Mouse (Mus musculus): ENCODE results near the gene H2-T23. TPM values are rescaled to one million over a fixed set of nuclear protein-coding genes. Genes with fewer than 3 reads are reported as not detected.
A peak's percentile ranks its signal among the peaks of the same experiment; 100 is the strongest.
"Not testable (repeated sequence)": the region's sequence is repeated elsewhere in the genome, so short reads cannot be mapped to it uniquely, and the experiment has no call there.

The H2-T23 gene
- polyA plus RNA-seq, 1 experiment: 457 TPM

DNA sequence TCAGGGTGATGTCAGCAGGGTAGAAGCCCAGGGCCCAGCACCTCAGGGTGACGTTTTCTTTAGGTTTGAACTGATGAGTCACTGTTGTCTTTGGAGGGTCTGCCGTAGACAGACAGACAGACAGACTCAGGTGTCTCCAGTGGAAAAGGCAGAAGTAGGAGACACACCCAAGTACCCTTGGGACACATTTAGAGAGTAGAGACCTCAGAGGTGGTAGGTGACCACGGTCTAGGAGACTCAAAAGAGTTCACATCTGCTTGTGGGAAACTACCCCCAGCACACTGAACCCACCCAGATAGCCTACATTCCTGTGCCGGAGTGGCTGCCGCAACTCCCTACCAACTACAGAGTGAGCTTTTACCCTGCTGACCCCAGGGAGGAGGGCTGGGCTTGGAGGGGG lies 17.7 kb downstream of the H2-T23 start:
- Histone ChIP-seq H3K36me3 (ENCODE audit: control insufficient read depth, insufficient read depth, low read length) (peaks cover 26% of the 10 kb centered on the region), H3K4me3 (ENCODE audit: control insufficient read depth, insufficient read depth, low read length) (no peak overlapping the region), H3K27me3 (ENCODE audit: control insufficient read depth, insufficient read depth, low read length) (no peaks in the 10 kb centered on the region), H3K4me1 (replicated peaks; ENCODE audit: control insufficient read depth, insufficient read depth, low read length) (peaks cover 9% of the 10 kb centered on the region), H3K27ac (ENCODE audit: control insufficient read depth, insufficient read depth, low read length) (no peak overlapping the region)
- DNase-seq: no peak
- WGBS: 89% methylated on average over 5 of the region's 5 CpGs
- no peak for TF ChIP-seq POLR2A (IDR thresholded peaks at IDR 0.05; ENCODE audit: control insufficient read depth, extremely low read depth, insufficient read depth, low read length, poor library complexity)
- TF ChIP-seq CTCF (IDR thresholded peaks at IDR 0.05; ENCODE audit: borderline replicate concordance, control insufficient read depth, extremely low read depth, insufficient read depth, low read length, poor library complexity): no peak

DNA sequence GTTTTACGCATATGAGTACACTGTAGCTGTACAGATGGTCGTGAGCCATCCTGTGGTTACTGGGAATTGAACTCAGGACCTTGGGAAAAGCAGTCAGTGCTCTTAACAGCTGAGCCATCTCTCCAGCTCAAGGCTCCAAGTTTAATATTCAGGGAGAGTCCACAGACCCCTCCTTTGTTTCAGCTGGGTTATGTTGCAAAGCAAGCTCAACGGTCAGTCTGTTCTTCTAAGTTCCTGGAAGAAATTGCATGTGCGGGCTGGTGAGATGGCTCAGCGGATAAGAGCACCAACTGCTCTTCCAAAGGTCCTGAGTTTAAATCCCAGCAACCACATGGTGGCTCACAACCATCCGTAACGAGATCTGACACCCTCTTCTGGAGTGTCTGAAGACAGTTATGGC lies 28.2 kb downstream of the H2-T23 start:
- 92% methylated on average over 7 of the region's 7 CpGs for WGBS
- H3K27me3 ChIP-seq (ENCODE audit: control insufficient read depth, insufficient read depth, low read length); H3K36me3 ChIP-seq (ENCODE audit: control insufficient read depth, insufficient read depth, low read length); H3K4me3 ChIP-seq (ENCODE audit: control insufficient read depth, insufficient read depth, low read length); DNase-seq; H3K27ac ChIP-seq (ENCODE audit: control insufficient read depth, insufficient read depth, low read length): not testable (repeated sequence)
- peaks cover 22% of the 10 kb centered on the region for H3K4me1 ChIP-seq (replicated peaks; ENCODE audit: control insufficient read depth, insufficient read depth, low read length)

- 91% methylated on average over 7 of the region's 7 CpGs for WGBS
- no peak overlapping the region for H3K4me3 ChIP-seq (ENCODE audit: control insufficient read depth, insufficient read depth, low read length)
- H3K27me3 ChIP-seq (ENCODE audit: control insufficient read depth, insufficient read depth, low read length): no peaks in the 10 kb centered on the region
- no peak overlapping the region for H3K27ac ChIP-seq (ENCODE audit: control insufficient read depth, insufficient read depth, low read length)
- H3K4me1 ChIP-seq (replicated peaks; ENCODE audit: control insufficient read depth, insufficient read depth, low read length): peaks cover 25% of the 10 kb centered on the region
- DNase-seq: no peak
- TF ChIP-seq POLR2A (IDR thresholded peaks at IDR 0.05; ENCODE audit: control insufficient read depth, extremely low read depth, insufficient read depth, low read length, poor library complexity) (no peak), CTCF (IDR thresholded peaks at IDR 0.05; ENCODE audit: borderline replicate concordance, control insufficient read depth, extremely low read depth, insufficient read depth, low read length, poor library complexity) (no peak)
- no peaks in the 10 kb centered on the region for H3K36me3 ChIP-seq (ENCODE audit: control insufficient read depth, insufficient read depth, low read length)
These were observed 29.3 kb downstream of the H2-T23 start for GRCm38 (mm10) chr17:36003331-36003730.

GRCm38 (mm10) chr17:36001966-36002365 lies 30.7 kb downstream of the H2-T23 start:
- TF ChIP-seq POLR2A (IDR thresholded peaks at IDR 0.05; ENCODE audit: control insufficient read depth, extremely low read depth, insufficient read depth, low read length, poor library complexity) (no peak), CTCF (IDR thresholded peaks at IDR 0.05; ENCODE audit: borderline replicate concordance, control insufficient read depth, extremely low read depth, insufficient read depth, low read length, poor library complexity) (no peak)
- H3K27me3 ChIP-seq (ENCODE audit: control insufficient read depth, insufficient read depth, low read length): no peaks in the 10 kb centered on the region
- H3K27ac ChIP-seq (ENCODE audit: control insufficient read depth, insufficient read depth, low read length): peak overlapping the region; percentile 8; the same call in 1 of the 2 replicates
- DNase-seq: peak; percentile 26
- H3K4me1 ChIP-seq (replicated peaks; ENCODE audit: control insufficient read depth, insufficient read depth, low read length): peaks cover 33% of the 10 kb centered on the region
- H3K4me3 ChIP-seq (ENCODE audit: control insufficient read depth, insufficient read depth, low read length): no peak overlapping the region
- WGBS: 67% methylated on average over 6 of the region's 6 CpGs
- H3K36me3 ChIP-seq (ENCODE audit: control insufficient read depth, insufficient read depth, low read length): no peaks in the 10 kb centered on the region

DNA sequence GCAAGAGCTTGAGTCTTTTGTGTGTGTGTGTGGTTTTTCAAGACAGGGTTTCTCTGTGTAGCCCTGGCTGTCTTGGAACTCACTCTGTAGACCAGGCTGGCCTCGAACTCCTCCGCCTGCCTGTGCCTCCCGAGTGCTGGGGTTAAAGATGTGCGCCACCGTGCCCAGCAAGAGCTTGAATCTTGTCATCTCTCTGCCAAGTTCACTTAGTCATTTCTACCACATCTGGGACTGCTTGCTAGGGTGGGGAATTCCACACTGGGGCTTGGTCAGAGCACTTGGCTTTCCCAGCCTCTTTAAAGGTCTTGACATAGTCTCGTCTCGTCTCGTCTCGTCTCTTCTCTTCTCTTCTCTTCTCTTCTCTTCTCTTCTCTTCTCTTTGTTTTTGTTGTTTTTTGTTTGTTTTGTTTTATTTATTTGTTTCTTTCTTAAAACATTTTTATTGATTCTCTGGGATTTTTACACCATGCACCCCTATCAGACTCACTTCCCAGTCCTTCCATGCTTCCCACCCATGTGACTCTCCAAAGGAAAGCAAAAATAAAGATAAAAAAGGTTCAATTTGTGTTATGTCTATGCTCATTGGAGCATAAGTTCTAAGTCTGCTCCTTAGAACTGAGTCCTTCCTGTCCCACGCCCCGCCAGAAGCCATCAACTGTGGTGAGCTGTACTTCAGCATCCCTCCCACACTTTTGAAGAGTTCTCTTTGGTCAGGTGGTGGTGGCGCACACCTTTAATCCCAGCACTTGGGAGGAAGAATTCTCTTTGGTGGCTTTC lies 31.3 kb downstream of the H2-T23 start:
- no peak for TF ChIP-seq POLR2A (IDR thresholded peaks at IDR 0.05; ENCODE audit: control insufficient read depth, extremely low read depth, insufficient read depth, low read length, poor library complexity)
- Histone ChIP-seq H3K4me3 (ENCODE audit: control insufficient read depth, insufficient read depth, low read length) (no peak overlapping the region), H3K4me1 (replicated peaks; ENCODE audit: control insufficient read depth, insufficient read depth, low read length) (peaks cover 33% of the 10 kb centered on the region), H3K36me3 (ENCODE audit: control insufficient read depth, insufficient read depth, low read length) (no peaks in the 10 kb centered on the region), H3K27me3 (ENCODE audit: control insufficient read depth, insufficient read depth, low read length) (no peaks in the 10 kb centered on the region), H3K27ac (ENCODE audit: control insufficient read depth, insufficient read depth, low read length) (peak overlapping the region; percentile 49; the same call in 1 of the 2 replicates)
- WGBS: 46% methylated on average over 12 of the region's 12 CpGs
- DNase-seq: peak; percentile 46

GRCm38 (mm10) chr17:36000349-36000748 lies 32.3 kb downstream of the H2-T23 start:
- Histone ChIP-seq H3K4me3 (ENCODE audit: control insufficient read depth, insufficient read depth, low read length) (no peak overlapping the region), H3K4me1 (replicated peaks; ENCODE audit: control insufficient read depth, insufficient read depth, low read length) (peaks cover 33% of the 10 kb centered on the region), H3K36me3 (ENCODE audit: control insufficient read depth, insufficient read depth, low read length) (no peaks in the 10 kb centered on the region), H3K27ac (ENCODE audit: control insufficient read depth, insufficient read depth, low read length) (no peak overlapping the region), H3K27me3 (ENCODE audit: control insufficient read depth, insufficient read depth, low read length) (no peaks in the 10 kb centered on the region)
- no peak for TF ChIP-seq CTCF (IDR thresholded peaks at IDR 0.05; ENCODE audit: borderline replicate concordance, control insufficient read depth, extremely low read depth, insufficient read depth, low read length, poor library complexity)
- TF ChIP-seq POLR2A (IDR thresholded peaks at IDR 0.05; ENCODE audit: control insufficient read depth, extremely low read depth, insufficient read depth, low read length, poor library complexity): no peak
- WGBS: 56% methylated on average over 4 of the region's 4 CpGs
- no peak for DNase-seq

DNA sequence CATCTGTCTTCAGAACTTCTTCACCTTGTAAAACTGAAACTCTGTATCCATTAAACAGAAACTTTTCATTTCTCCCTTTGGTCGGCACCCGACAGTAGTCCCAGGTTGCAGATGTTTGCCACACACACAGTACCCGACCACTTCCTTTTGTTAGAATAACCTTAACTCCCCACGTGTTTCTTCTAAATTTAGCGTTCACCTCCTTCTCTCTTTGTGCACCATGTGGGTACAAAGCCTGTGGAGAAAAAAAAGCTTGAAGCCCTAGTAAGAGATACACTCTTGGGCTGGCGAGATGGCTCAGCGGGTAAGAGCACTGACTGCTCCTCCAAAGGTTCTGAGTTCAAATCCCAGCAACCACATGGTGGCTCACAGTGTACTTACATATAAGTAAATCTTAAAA lies 33.3 kb downstream of the H2-T23 start:
- 4% methylated on average over 7 of the region's 7 CpGs for WGBS
- DNase-seq: peak; percentile 89
- Histone ChIP-seq H3K27ac (ENCODE audit: control insufficient read depth, insufficient read depth, low read length) (peak overlapping the region; percentile 20; the same call in 1 of the 2 replicates), H3K4me3 (ENCODE audit: control insufficient read depth, insufficient read depth, low read length) (no peak overlapping the region), H3K36me3 (ENCODE audit: control insufficient read depth, insufficient read depth, low read length) (no peaks in the 10 kb centered on the region), H3K27me3 (ENCODE audit: control insufficient read depth, insufficient read depth, low read length) (no peaks in the 10 kb centered on the region), H3K4me1 (replicated peaks; ENCODE audit: control insufficient read depth, insufficient read depth, low read length) (peaks cover 31% of the 10 kb centered on the region)
- TF ChIP-seq POLR2A (IDR thresholded peaks at IDR 0.05; ENCODE audit: control insufficient read depth, extremely low read depth, insufficient read depth, low read length, poor library complexity): no peak
- no peak for TF ChIP-seq CTCF (IDR thresholded peaks at IDR 0.05; ENCODE audit: borderline replicate concordance, control insufficient read depth, extremely low read depth, insufficient read depth, low read length, poor library complexity)
